ENCODE assay signal across 16 mouse cellular contexts in the genomic region with DNA sequence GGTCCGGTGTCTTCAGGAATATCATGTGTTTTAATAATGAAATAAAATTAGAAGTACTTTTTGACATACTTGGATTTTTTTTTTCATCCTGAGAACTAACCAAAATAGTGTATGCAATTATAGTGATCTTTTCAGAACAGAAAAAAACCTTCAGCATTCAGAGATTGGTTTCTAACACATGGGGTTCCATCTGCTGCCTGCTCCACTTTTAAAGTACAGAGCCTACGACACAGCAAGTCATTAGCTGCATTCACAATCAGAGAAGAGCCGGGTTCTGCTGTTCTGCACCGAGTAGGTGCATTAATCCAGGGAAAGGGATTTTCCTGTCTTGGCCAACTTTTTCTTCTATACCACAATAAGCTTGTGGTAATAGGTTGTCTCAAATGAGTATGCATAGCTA.
DNase-seq lines count a peak whose midpoint lies in the region; ATAC-seq lines count a peak whose summit lies in the region.
"Had no signal": no experiment of that assay in that cellular context is flagged by ENCODE, and none has a peak within 500 bp of the region (broad histone marks: within the 10 kb centered on the region; RNA-seq: fewer than 3 reads in every experiment).

No protein-coding gene starts in this region.

- no peak overlapping the region for H3K9ac ChIP-seq in forebrain, embryonic 16.5 days (replicated peaks; ENCODE audit: low read depth, low read length)
- no peak overlapping the region for H3K9ac ChIP-seq in forebrain, embryonic 14.5 days (ENCODE audit: low read length)
- H3K9ac ChIP-seq: embryonic facial prominence, embryonic 13.5 days; kidney, embryonic 15.5 days; liver, embryonic 13.5 days; midbrain, embryonic 15.5 days had no signal

- intact Hi-C loops in left cerebral cortex, postnatal 25 days (cut with DNase I) = loop anchor here (10.0 kb wide), 1 partner anchor 931 kb away; no protein-coding TSS in a partner anchor

- H3K4me2 ChIP-seq in forebrain, embryonic 16.5 days (ENCODE audit: low read length) = no peak overlapping the region
- no peak overlapping the region for H3K4me2 ChIP-seq in forebrain, embryonic 14.5 days (ENCODE audit: low read length)
- H3K4me2 ChIP-seq: embryonic facial prominence, embryonic 13.5 days; kidney, embryonic 15.5 days; liver, embryonic 13.5 days; midbrain, embryonic 15.5 days had no signal

- H3K27ac ChIP-seq in forebrain, embryonic 16.5 days (ENCODE audit: low read length) = no peak overlapping the region
- H3K27ac ChIP-seq in forebrain, embryonic 14.5 days (ENCODE audit: low read depth, low read length) = no peak overlapping the region
- H3K27ac ChIP-seq: embryonic facial prominence, embryonic 13.5 days; kidney, embryonic 15.5 days; liver, embryonic 13.5 days; midbrain, embryonic 15.5 days had no signal

- WGBS in forebrain, embryonic 16.5 days = 81% methylated on average over 4 of the region's 4 CpGs
- WGBS in forebrain, embryonic 14.5 days = 85% methylated on average over 4 of the region's 4 CpGs

- H3K27me3 ChIP-seq in forebrain, embryonic 16.5 days (replicated peaks; ENCODE audit: control insufficient read depth, insufficient read depth, low read length) = no peaks in the 10 kb centered on the region
- no peaks in the 10 kb centered on the region for H3K27me3 ChIP-seq in forebrain, embryonic 14.5 days (replicated peaks; ENCODE audit: control insufficient read depth, insufficient read depth, low read length)
- H3K27me3 ChIP-seq: CH12.LX; embryonic facial prominence, embryonic 13.5 days; kidney, embryonic 15.5 days; liver, embryonic 13.5 days; midbrain, embryonic 15.5 days had no signal

- H3K36me3 ChIP-seq in forebrain, embryonic 16.5 days (ENCODE audit: control insufficient read depth, insufficient read depth) = no peaks in the 10 kb centered on the region
- H3K36me3 ChIP-seq in forebrain, embryonic 14.5 days (ENCODE audit: control insufficient read depth, insufficient read depth, low read length) = no peaks in the 10 kb centered on the region
- H3K36me3 ChIP-seq: embryonic facial prominence, embryonic 13.5 days; kidney, embryonic 15.5 days; liver, embryonic 13.5 days; midbrain, embryonic 15.5 days had no signal

- no peaks in the 10 kb centered on the region for H3K9me3 ChIP-seq in forebrain, embryonic 16.5 days (ENCODE audit: control insufficient read depth, low read length)
- no peaks in the 10 kb centered on the region for H3K9me3 ChIP-seq in forebrain, embryonic 14.5 days (replicated peaks; ENCODE audit: control insufficient read depth, low read length)
- H3K9me3 ChIP-seq: embryonic facial prominence, embryonic 13.5 days; kidney, embryonic 15.5 days; liver, embryonic 13.5 days; midbrain, embryonic 15.5 days had no signal

- no peak overlapping the region for H3K4me3 ChIP-seq in forebrain, embryonic 16.5 days (replicated peaks; ENCODE audit: low read length)
- H3K4me3 ChIP-seq in forebrain, embryonic 14.5 days (ENCODE audit: low read depth, low read length) = no peak overlapping the region
- H3K4me3 ChIP-seq: embryonic facial prominence, embryonic 13.5 days; kidney, embryonic 15.5 days; liver, embryonic 13.5 days; midbrain, embryonic 15.5 days had no signal

- H3K4me1 ChIP-seq in forebrain, embryonic 16.5 days (replicated peaks; ENCODE audit: control insufficient read depth, insufficient read depth, low read length) = no peaks in the 10 kb centered on the region
- no peaks in the 10 kb centered on the region for H3K4me1 ChIP-seq in forebrain, embryonic 14.5 days (ENCODE audit: control insufficient read depth, insufficient read depth, low read length)
- H3K4me1 ChIP-seq: embryonic facial prominence, embryonic 13.5 days; kidney, embryonic 15.5 days; liver, embryonic 13.5 days; midbrain, embryonic 15.5 days had no signal

- DNase-seq in forebrain, embryonic 14.5 days (ENCODE audit: low spot score) = no peak
- DNase-seq in layer of hippocampus, adult 9-10 months (ENCODE audit: low spot score) = peak; percentile 43
- peak; percentile 34 to 84 for DNase-seq in left cerebral cortex, postnatal 25 days (ENCODE audit: low spot score in 2 of 2)
- DNase-seq in telencephalon, adult 2 months (ENCODE audit: low read depth, low spot score) = peak; percentile 75
- DNase-seq in cerebellum, postnatal 36 days = no peak
- DNase-seq in MN1 (ENCODE audit: low spot score) = no peak
- DNase-seq: cerebellum, adult 11-12 months; gastrocnemius, postnatal 14 days; liver, embryonic 13.5 days had no signal

- ATAC-seq in forebrain, embryonic 16.5 days = peak; percentile 57; the same call in 1 of the 2 replicates
- no peak for ATAC-seq in forebrain, embryonic 14.5 days
- no peak for ATAC-seq in megakaryocyte-erythroid progenitor cell, adult 5-6 weeks (replicated peaks; ENCODE audit: low FRiP score, low TSS enrichment, poor library complexity, severe bottlenecking)
- ATAC-seq: inflammation-experienced regulatory T-cells, adult 6 months; midbrain, embryonic 15.5 days had no signal

Comparison
In these comparisons a context has a peak if more than half of its experiments do, and no peak if none do; other contexts are left out.
1. DNase-seq: peak in layer of hippocampus, adult 9-10 months (single experiment), left cerebral cortex, postnatal 25 days (2 of 2) and telencephalon, adult 2 months (single experiment); none in forebrain, embryonic 14.5 days (single experiment), cerebellum, postnatal 36 days (0 of 2) and MN1 (single experiment).